Comparison of ENCODE assay signal across 10 mouse cellular contexts in the genomic region with DNA sequence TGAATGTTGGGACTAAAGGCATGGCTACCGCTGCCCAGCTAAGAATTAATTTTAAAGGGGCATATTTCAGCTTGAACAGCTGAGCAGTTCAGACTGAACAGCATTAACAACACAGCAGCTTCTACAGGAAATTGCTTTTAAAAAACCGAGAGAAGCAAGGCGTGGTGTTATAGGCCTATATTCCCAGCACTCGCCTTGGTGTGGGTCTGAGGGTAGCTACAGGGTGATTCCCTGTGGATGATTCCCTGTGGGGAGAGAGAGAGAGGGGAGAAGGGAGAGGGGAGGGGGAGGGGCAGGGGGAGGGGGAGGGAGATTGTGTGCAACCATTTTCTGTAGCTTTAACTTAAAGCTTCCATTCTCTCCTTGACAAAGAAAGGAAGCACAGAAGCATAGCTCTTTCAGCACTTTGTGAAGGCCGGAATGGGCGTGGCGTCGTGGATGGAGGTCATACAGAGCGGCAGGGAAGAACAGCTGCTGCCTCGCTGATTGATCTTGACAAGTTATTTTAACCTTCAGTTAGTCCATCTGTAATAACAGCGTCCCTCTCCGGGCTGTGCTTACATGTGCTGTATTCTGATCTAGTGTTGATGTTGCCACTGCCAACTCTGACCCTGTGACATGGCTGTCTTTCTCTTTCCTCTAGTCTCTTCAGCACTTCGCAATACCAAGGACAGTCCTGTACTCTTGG. TPM values are rescaled to one million over a fixed set of nuclear protein-coding genes. Genes with fewer than 3 reads are reported as not detected.
DNase-seq lines count a peak whose midpoint lies in the region; ATAC-seq lines count a peak whose summit lies in the region.
"Had no signal": no experiment of that assay in that cellular context is flagged by ENCODE, and none has a peak within 500 bp of the region (broad histone marks: within the 10 kb centered on the region; RNA-seq: fewer than 3 reads in every experiment).

No protein-coding gene starts in this region.

- no peak overlapping the region for H3K27ac ChIP-seq in kidney, embryonic 14.5 days (ENCODE audit: low read depth, low read length)

- peak; percentile 27 to 52 for DNase-seq in kidney, postnatal 4 days
- DNase-seq in adrenal gland, adult 2 months = peak; percentile 71
- DNase-seq in forelimb bud, embryonic 11.5 days (ENCODE audit: low read depth, low spot score) = peak; percentile 4
- peak; percentile 62 for DNase-seq in neural tube, embryonic 10.5 days (ENCODE audit: extremely low spot score, low spot score)
- no peak for DNase-seq in MN1 (ENCODE audit: low spot score)
- no peak for DNase-seq in thymus, postnatal 14 days

- H3K4me3 ChIP-seq in kidney, embryonic 14.5 days (ENCODE audit: low read length) = no peak overlapping the region

- no peaks in the 10 kb centered on the region for H3K27me3 ChIP-seq in kidney, embryonic 14.5 days (ENCODE audit: control insufficient read depth, insufficient read depth, low read length)

- no peak overlapping the region for H3K4me2 ChIP-seq in kidney, embryonic 14.5 days (replicated peaks; ENCODE audit: low read depth, low read length)

- no peak overlapping the region for H3K9ac ChIP-seq in kidney, embryonic 14.5 days (ENCODE audit: low read depth, low read length)

- no peaks in the 10 kb centered on the region for H3K9me3 ChIP-seq in kidney, embryonic 14.5 days (ENCODE audit: control insufficient read depth, low read length)

- H3K36me3 ChIP-seq in kidney, embryonic 14.5 days (ENCODE audit: control insufficient read depth, insufficient read depth, low read length) = no peaks in the 10 kb centered on the region

- ATAC-seq in kidney, embryonic 14.5 days (ENCODE audit: low FRiP score, low TSS enrichment) = no peak
- ATAC-seq in frontal cortex, adult (ENCODE audit: low TSS enrichment) = no peak
- ATAC-seq: CD4-positive, CD25-positive, alpha-beta regulatory T cell, adult 4 months had no signal

- H3K4me1 ChIP-seq in kidney, embryonic 14.5 days (ENCODE audit: control insufficient read depth, insufficient read depth, low read length) = no peaks in the 10 kb centered on the region

- 62% methylated on average over 13 of the region's 13 CpGs for WGBS in kidney, embryonic 14.5 days

RNA-seq across cellular contexts. Expression of a gene that starts 4.7 kb away (rescaled TPM):
- not detected in 2 replicates for polyA plus RNA-seq in kidney, embryonic 14.5 days (2014; fragmentation: Nextera tagmentation; extraction: Ambion mirVana)
- 1 to 10 TPM in 1 of 2 experiments, not detected in 1; 4.3 TPM for total RNA-seq in adrenal gland, adult 2 months (2021)
- 0.15 and 0.44 TPM in 2 replicates for polyA plus RNA-seq in adrenal gland, adult 2 months (2012; rRNA removed)
- total RNA-seq: left cerebral cortex, postnatal 10 days had no signal
- polyA plus RNA-seq: CD4-positive, CD25-positive, alpha-beta regulatory T cell, adult 4 months had no signal

RNA-seq across cellular contexts. Expression of a gene that starts 37.4 kb away (rescaled TPM):
- polyA plus RNA-seq in kidney, embryonic 14.5 days (2014; fragmentation: Nextera tagmentation; extraction: Ambion mirVana) = not detected in 2 replicates
- total RNA-seq in adrenal gland, adult 2 months (2021) = 10 to 100 TPM in 1 of 2 experiments, 1 to 10 TPM in 1; 2.5 to 50.7 TPM
- polyA plus RNA-seq in adrenal gland, adult 2 months (2012; rRNA removed) = 32.6 and 53.1 TPM in 2 replicates
- polyA plus RNA-seq: CD4-positive, CD25-positive, alpha-beta regulatory T cell, adult 4 months had no signal

Comparison
In these comparisons a context has a peak if more than half of its experiments do, and no peak if none do; other contexts are left out.
1. DNase-seq: peak in kidney, postnatal 4 days (2 of 2), adrenal gland, adult 2 months (single experiment), forelimb bud, embryonic 11.5 days (single experiment) and neural tube, embryonic 10.5 days (single experiment); none in MN1 (single experiment) and thymus, postnatal 14 days (single experiment).
2. RNA of a gene that starts 37.4 kb away (polyA plus RNA-seq): 32.6 to 53.1 TPM in adrenal gland, adult 2 months; not detected in kidney, embryonic 14.5 days; every median in the first group is over 10 times any median in the second.